In genomic region chr2:29606460-29606859, GRCm38 (mm10) we compare ENCODE assay signal across 18 mouse cellular contexts.
"Had no signal": no experiment of that assay in that cellular context is flagged by ENCODE, and none has a peak within 500 bp of the region (broad histone marks: within the 10 kb centered on the region; RNA-seq: fewer than 3 reads in every experiment).

No protein-coding gene starts in this region.

- H3K4me1 ChIP-seq: lung, embryonic 15.5 days had no signal

- H3K27ac ChIP-seq: lung, embryonic 15.5 days; macrophage; midbrain, embryonic 13.5 days; midbrain, embryonic 15.5 days; neural tube, embryonic 12.5 days; stomach, embryonic 15.5 days; stomach, postnatal 0 days had no signal

- DNase-seq: liver, postnatal 0 days; lung, adult 2 months; lung, postnatal 14 days; lung, postnatal 36 days; right cerebral cortex, postnatal 14 days; thymus, adult 2 months; thymus, postnatal 25 days; thymus, postnatal 4 days had no signal

- H3K4me2 ChIP-seq: lung, embryonic 15.5 days; midbrain, embryonic 11.5 days; midbrain, embryonic 13.5 days; midbrain, embryonic 15.5 days; neural tube, embryonic 12.5 days; stomach, embryonic 15.5 days had no signal

- H3K9ac ChIP-seq: liver, postnatal 0 days; lung, embryonic 15.5 days; midbrain, embryonic 13.5 days; midbrain, embryonic 15.5 days; neural tube, embryonic 12.5 days; stomach, embryonic 15.5 days had no signal

- ATAC-seq: liver, postnatal 0 days; lung, postnatal 0 days; midbrain, embryonic 13.5 days; midbrain, embryonic 15.5 days had no signal

- H3K4me3 ChIP-seq: lung, embryonic 15.5 days; megakaryocyte, embryonic 14.5 days; midbrain, embryonic 13.5 days; midbrain, embryonic 15.5 days; neural tube, embryonic 12.5 days; stomach, embryonic 15.5 days had no signal

- H3K36me3 ChIP-seq: lung, embryonic 15.5 days; midbrain, embryonic 13.5 days; midbrain, embryonic 15.5 days; neural tube, embryonic 12.5 days; stomach, embryonic 15.5 days had no signal

- H3K27me3 ChIP-seq: midbrain, embryonic 15.5 days; neural tube, embryonic 12.5 days; stomach, embryonic 15.5 days had no signal

- H3K9me3 ChIP-seq: lung, embryonic 15.5 days; megakaryocyte, embryonic 14.5 days; midbrain, embryonic 13.5 days; midbrain, embryonic 15.5 days; neural tube, embryonic 12.5 days; stomach, embryonic 15.5 days had no signal
